Mouse (Mus musculus) midbrain, embryonic 11.5 days (tissue): ENCODE data around the gene Tmc5. TPM values are rescaled to one million over a fixed set of nuclear protein-coding genes. Genes with fewer than 3 reads are reported as not detected.

Source experiments
- ATAC-seq: fragments of 200-750 bp; cut with Nextera tagmentation; 2 replicates; pipeline ENCODE4 v1.8.0; 2017; ENCODE audit warnings: moderate TSS enrichment, moderate library complexity; ENCODE audit not compliant: low FRiP score
- DNase-seq: peaks from one replicate; pipeline ENCODE4 v3.0.0; 2015; ENCODE audit warnings: low spot score; ENCODE audit errors: missing footprints
- H3K27ac ChIP-seq: fragments of 300-500 bp; sonication (generic); 2 replicates; pipeline ENCODE4 v1.5.1; 2014; ENCODE audit warnings: low read depth, low read length
- H3K27me3 ChIP-seq: fragments of 300-500 bp; sonication (generic); 2 replicates; pipeline ENCODE4 v1.6.1; 2014; ENCODE audit warnings: mild to moderate bottlenecking, low read length, moderate library complexity, mixed read lengths; ENCODE audit not compliant: control insufficient read depth, insufficient read depth
- H3K36me3 ChIP-seq: fragments of 300-500 bp; sonication (generic); 2 replicates; pipeline ENCODE4 v1.6.1; 2014; ENCODE audit warnings: mild to moderate bottlenecking, low read length, moderate library complexity, mixed read lengths; ENCODE audit not compliant: control insufficient read depth, insufficient read depth
- H3K4me1 ChIP-seq: fragments of 300-500 bp; sonication (generic); 2 replicates; pipeline ENCODE4 v1.6.1; 2014; ENCODE audit warnings: low read length; ENCODE audit not compliant: control insufficient read depth, insufficient read depth
- H3K4me2 ChIP-seq: fragments of 300-500 bp; sonication (generic); 2 replicates; pipeline ENCODE4 v1.6.1; 2014; ENCODE audit warnings: mild to moderate bottlenecking, moderate library complexity
- H3K4me3 ChIP-seq: fragments of 300-500 bp; sonication (generic); 2 replicates; pipeline ENCODE4 v1.5.1; 2014; ENCODE audit warnings: low read depth, low read length
- H3K9ac ChIP-seq: fragments of 300-500 bp; sonication (generic); 2 replicates; pipeline ENCODE4 v1.6.1; 2014; ENCODE audit warnings: low read length
- H3K9me3 ChIP-seq: fragments of 300-500 bp; sonication (generic); 2 replicates; pipeline ENCODE4 v1.6.1; 2016; ENCODE audit warnings: low read length; ENCODE audit not compliant: control insufficient read depth
- WGBS: fragments of 180-500 bp; shearing (Covaris S2); extraction: QIAGEN DNeasy Blood & Tissue Kit; methylation state at CpG from one replicate; pipeline ENCODE4 v1.1.7; 2014; 5-methylcytosine and 5-hydroxymethylcytosine counted together
- polyA plus RNA-seq: library from polyadenylated mRNA; unstranded; fragments of >200 nt; fragmentation: Nextera tagmentation; extraction: Ambion mirVana; gene quantifications from 2 replicates; pipeline ENCODE4 v1.2.1, GENCODE M21; 2014

The Tmc5 gene
- polyA plus RNA-seq, 1 experiment from 2014 or later, result 0.19 TPM

DNA sequence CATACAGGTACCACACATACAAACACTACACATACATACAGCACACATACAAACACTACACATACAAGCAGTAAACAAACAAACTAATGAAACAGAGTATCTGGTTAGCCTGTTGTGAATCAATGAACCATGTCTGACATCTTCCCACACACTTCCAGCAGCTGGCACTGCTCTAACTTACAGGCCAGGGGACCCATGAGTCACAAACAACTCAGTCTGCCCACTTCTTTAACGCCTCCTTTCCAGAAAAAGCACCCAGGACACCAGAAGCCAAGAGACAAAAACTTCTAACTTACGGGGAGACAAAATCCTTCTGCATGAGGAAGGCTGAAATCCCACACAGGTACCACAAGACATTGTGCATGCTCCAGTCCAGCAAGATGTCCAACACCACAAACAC lies 94.2 kb downstream of the Tmc5 start:
- H3K4me2 ChIP-seq, result no peak overlapping the region
- no peaks in the 10 kb centered on the region for H3K4me1 ChIP-seq
- ATAC-seq (no peak), DNase-seq (no peak)
- no peaks in the 10 kb centered on the region for H3K9me3 ChIP-seq
- WGBS, result 88% methylated on average over 2 of the region's 2 CpGs
- no peak overlapping the region for H3K27ac ChIP-seq
- no peak overlapping the region for H3K9ac ChIP-seq
- H3K27me3 ChIP-seq, result no peaks in the 10 kb centered on the region
- H3K4me3 ChIP-seq, result no peak overlapping the region
- peaks cover 19% of the 10 kb centered on the region; the same call in 1 of the 2 replicates for H3K36me3 ChIP-seq

DNA sequence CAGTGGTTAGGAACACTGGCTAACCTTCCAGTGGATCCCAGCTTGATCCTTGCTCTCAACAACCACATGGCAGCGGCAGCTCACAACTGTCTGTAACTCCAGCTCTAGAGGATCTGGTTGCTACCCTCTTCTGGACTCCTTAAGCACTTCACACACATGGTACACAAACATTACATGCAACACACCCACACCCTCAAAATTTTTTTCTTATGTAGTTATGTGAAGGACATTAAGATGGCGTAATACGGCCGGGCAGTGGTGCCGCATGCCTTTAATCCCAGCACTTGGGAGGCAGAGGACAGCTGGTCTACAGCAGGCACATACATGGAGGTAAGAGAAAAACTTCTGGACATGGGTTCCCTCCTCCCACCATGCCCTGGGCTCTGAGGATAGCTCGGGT lies 99.0 kb downstream of the Tmc5 start:
- Histone ChIP-seq H3K9me3 (no peaks in the 10 kb centered on the region), H3K4me3 (no peak overlapping the region), H3K27ac (no peak overlapping the region), H3K4me1 (no peaks in the 10 kb centered on the region), H3K36me3 (peaks cover 13% of the 10 kb centered on the region), H3K9ac (no peak overlapping the region), H3K27me3 (no peaks in the 10 kb centered on the region), H3K4me2 (no peak overlapping the region)
- WGBS, result 98% methylated on average over 6 of the region's 6 CpGs
- DNase-seq (no peak), ATAC-seq (no peak)

DNA sequence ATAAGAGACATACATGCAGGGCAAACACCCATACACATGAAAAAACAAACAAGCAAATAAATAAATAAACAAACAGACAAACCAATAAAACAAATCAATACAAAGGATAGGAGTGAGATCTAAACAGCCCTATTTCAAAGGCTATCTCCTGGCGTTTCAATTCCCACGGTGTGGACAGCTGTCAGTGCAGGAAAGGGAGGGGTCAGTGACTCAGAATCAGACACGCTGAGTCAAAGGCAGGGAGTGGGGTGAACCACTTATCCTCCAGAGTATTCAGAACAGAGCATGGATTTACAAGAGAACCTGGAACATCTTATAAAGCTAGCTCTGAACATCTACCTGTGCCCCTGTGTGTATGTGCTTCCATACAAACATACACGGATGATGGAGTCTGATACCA lies 100.1 kb downstream of the Tmc5 start:
- H3K9me3 ChIP-seq, result no peaks in the 10 kb centered on the region
- peaks cover 9% of the 10 kb centered on the region for H3K36me3 ChIP-seq
- H3K27ac ChIP-seq, result no peak overlapping the region
- no peak overlapping the region for H3K4me2 ChIP-seq
- no peak overlapping the region for H3K9ac ChIP-seq
- no peaks in the 10 kb centered on the region for H3K27me3 ChIP-seq
- DNase-seq (no peak), ATAC-seq (no peak)
- 82% methylated on average over 4 of the region's 4 CpGs for WGBS
- H3K4me3 ChIP-seq, result no peak overlapping the region
- no peaks in the 10 kb centered on the region for H3K4me1 ChIP-seq

DNA sequence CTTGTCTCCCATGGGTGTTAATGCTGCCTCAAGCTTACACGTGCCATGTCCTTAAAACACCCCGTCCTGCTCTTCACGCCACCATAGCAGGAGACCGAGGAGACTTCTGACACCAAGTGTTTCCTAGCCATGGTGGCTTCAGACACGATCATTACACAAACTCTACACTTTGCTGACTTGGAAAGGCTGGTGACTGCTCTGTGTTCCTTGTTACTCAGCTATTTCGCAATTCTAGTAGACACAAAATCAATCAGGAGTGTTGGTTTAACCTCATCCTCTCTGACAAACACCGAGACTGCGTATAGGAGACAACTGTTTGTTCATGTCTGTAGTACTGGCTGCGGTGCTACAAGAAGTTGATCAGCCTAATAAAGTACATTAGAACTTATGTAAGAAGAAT lies 101.8 kb downstream of the Tmc5 start:
- no peak overlapping the region for H3K27ac ChIP-seq
- 94% methylated on average over 9 of the region's 9 CpGs for WGBS
- H3K9ac ChIP-seq, result no peak overlapping the region
- no peak for DNase-seq
- H3K4me1 ChIP-seq, result no peaks in the 10 kb centered on the region
- no peak overlapping the region for H3K4me3 ChIP-seq
- no peaks in the 10 kb centered on the region for H3K27me3 ChIP-seq
- H3K4me2 ChIP-seq, result no peak overlapping the region
- H3K9me3 ChIP-seq, result no peaks in the 10 kb centered on the region
- no peak for ATAC-seq
- H3K36me3 ChIP-seq, result peaks cover 9% of the 10 kb centered on the region

DNA sequence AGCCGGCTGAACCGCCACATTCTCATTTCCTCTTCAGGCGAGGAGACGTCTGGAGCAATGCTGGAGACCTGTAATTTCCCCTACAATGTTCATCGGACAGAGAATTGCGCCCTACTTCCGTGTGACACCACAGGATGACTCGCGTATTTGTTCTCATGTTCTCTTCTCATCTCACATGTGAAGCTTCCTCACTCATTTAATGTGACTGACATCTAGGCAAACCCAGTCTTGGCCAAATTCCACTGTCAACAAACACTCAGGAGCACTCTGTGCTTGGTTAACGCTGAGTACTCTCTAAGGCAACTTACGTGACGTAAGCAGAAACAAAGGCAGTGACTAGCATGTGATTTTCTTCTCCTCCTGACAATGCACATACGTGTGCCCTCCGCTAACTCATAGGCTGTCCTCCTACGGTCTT lies 106.1 kb downstream of the Tmc5 start:
- Histone ChIP-seq H3K9me3 (no peaks in the 10 kb centered on the region), H3K27ac (no peak overlapping the region), H3K4me3 (no peak overlapping the region), H3K4me2 (no peak overlapping the region), H3K4me1 (peaks cover 16% of the 10 kb centered on the region), H3K36me3 (peaks cover 2% of the 10 kb centered on the region; the same call in 1 of the 2 replicates), H3K27me3 (no peaks in the 10 kb centered on the region), H3K9ac (no peak overlapping the region)
- 96% methylated on average over 15 of the region's 15 CpGs for WGBS
- DNase-seq (no peak), ATAC-seq (no peak)

DNA sequence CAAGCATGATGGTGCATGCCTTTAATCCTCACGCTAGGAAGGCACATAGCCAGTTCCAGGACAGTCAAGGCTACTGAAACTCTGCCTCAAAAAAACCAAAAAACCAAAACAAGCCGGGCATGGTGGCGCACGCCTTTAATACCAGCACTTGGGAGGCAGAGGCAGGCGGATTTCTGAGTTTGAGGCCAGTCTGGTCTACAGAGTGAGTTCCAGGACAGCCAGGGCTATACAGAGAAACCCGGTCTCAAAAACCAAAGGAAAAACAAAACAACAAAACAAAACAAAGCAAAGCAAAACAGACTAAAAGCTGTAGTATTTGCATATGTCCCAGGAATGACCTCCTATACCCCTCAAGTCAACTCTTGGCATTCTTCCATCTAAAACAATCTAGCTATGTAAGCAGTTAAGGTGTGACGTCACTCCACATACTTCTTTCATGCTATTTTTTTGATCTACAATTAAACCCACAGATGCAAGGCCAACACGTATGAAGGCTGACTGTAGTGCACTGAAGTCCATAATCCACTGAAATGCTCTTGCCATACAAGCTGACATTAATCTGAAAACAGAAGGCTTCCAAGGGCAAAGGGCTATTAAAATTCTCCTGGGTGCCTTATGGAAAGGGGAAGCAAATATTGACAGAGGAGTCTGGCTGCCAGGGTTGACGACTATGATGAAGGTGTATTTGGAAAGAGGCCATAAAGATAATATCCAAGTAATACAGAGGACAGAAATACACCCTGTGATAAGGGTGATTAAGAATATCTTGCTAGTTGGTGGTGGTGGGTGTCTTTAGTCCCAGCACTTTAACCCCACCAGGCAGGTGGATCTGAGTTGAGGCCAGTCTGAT lies 107.1 kb downstream of the Tmc5 start:
- Histone ChIP-seq H3K4me1 (peaks cover 16% of the 10 kb centered on the region), H3K4me2 (peak overlapping the region; percentile 85), H3K27ac (no peak overlapping the region), H3K36me3 (no peaks in the 10 kb centered on the region), H3K27me3 (no peaks in the 10 kb centered on the region), H3K4me3 (peak overlapping the region; percentile 89), H3K9ac (peak overlapping the region; percentile 6; the same call in 1 of the 2 replicates), H3K9me3 (no peaks in the 10 kb centered on the region)
- ATAC-seq (no peak), DNase-seq (no peak)
- 82% methylated on average over 9 of the region's 9 CpGs for WGBS

DNA sequence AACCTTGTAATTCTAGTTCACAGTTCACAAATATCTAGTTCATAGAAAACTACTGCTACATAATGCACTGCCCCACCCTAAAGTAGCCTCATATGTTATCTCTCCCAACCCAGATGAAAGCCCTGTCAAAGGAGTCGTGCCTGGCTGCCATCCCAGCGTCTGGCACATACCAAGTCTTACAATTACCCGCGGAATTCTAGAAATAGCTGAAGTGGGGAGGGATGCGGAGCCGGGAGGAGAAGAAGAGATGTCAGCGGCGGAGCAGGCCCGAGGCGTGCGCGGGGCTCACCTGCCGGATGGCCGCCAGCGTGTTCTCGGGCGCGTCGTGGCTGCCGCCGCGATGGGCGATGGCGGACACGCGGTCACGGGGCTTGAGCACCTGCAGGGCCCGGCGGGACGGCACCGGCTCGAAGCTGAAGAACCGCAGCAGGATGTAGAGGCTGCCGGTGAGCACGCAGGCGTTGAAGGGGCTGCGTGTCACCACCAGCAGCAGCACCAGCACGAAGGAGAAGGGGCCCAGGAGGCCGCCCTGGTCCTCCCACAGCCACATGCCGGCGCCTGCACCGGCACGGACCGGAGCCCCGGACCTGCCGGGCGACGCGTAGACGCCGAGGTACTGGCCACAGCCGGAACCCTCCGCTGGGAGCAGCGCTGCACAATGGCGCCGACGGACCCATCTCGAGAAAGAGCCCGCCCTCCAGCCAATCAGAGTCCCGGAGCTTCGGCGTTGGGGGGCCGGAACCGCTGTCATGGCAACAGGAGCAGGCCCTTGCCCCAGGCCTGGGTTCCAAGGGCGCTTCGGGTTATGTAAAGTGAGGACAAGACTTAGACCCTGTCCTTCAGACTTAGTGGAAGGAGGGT lies 108.2 kb downstream of the Tmc5 start, which contains the start of gene Gde1:
TSS of gene Gde1 (minus strand) at position 678 of the 861 bp plus-strand sequence.
- under 1% methylated on average over 66 of the region's 66 CpGs for WGBS
- DNase-seq, result peak; percentile 99
- no peaks in the 10 kb centered on the region for H3K36me3 ChIP-seq

DNA sequence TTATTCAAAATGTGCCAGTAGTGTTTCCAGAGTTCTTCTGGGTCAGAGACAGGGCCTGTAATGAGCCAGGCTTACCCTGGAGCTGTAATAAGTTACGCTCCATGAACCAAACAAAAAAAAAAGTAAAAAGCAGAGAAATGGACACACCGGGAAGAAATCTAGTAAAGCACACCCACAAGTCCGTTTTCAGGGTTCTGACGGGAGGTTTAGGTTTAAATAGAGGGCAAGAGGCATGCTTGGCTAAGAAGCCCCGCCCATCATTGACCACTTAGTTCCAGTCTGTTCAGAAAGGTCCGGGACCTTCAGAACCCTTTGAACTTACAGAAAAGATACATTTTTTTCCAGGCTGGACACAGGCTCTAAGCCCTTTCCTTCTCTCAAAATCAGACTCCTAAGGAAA lies 109.0 kb downstream of the Tmc5 start:
- no peak for ATAC-seq
- H3K4me2 ChIP-seq, result peak overlapping the region; percentile 85
- WGBS, result 28% methylated on average over 6 of the region's 6 CpGs
- no peaks in the 10 kb centered on the region for H3K9me3 ChIP-seq
- H3K4me1 ChIP-seq, result peaks cover 16% of the 10 kb centered on the region
- peak overlapping the region; percentile 89; the same call in 1 of the 2 replicates for H3K4me3 ChIP-seq
- H3K27ac ChIP-seq, result no peak overlapping the region; the same call in 1 of the 2 replicates
- no peaks in the 10 kb centered on the region for H3K27me3 ChIP-seq
- no peaks in the 10 kb centered on the region for H3K36me3 ChIP-seq
- no peak for DNase-seq
- H3K9ac ChIP-seq, result peak overlapping the region; percentile 95; the same call in 1 of the 2 replicates

More for the DNA sequence above, 108.2 kb downstream of the Tmc5 start, which contains the start of gene Gde1:
- peaks cover 16% of the 10 kb centered on the region for H3K4me1 ChIP-seq
- peak within 1 kb of the TSS; percentile 85 for H3K4me2 ChIP-seq
- H3K27ac ChIP-seq, result peak within 1 kb of the TSS; percentile 71
- H3K9me3 ChIP-seq, result no peaks in the 10 kb centered on the region
- peak within 1 kb of the TSS; percentile 95 for H3K9ac ChIP-seq
- no peaks in the 10 kb centered on the region for H3K27me3 ChIP-seq
- H3K4me3 ChIP-seq, result peak within 1 kb of the TSS; percentile 89
- ATAC-seq, result peak; percentile 98

DNA sequence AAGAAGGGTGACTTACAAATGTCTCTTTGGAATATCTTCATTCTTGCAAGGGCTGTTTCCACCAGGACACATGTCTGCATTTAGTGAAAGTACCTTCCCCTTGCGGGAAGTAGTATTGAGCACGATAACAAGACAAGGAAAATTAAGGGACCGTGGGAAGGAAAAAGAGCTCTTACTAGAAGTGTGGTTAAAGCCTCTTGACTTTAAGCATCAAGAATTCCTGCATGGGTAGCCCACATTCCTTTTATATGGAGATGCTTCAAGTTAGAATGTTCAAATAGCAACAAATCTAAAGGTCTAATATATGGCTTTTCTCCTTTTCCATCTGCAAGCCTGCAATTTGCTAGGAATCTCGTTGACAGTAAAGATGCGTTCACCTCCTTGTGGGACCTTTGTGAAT lies 109.4 kb downstream of the Tmc5 start:
- Histone ChIP-seq H3K9ac (no peak overlapping the region), H3K27me3 (no peaks in the 10 kb centered on the region), H3K4me2 (no peak overlapping the region), H3K36me3 (no peaks in the 10 kb centered on the region), H3K4me3 (no peak overlapping the region), H3K4me1 (peaks cover 16% of the 10 kb centered on the region), H3K9me3 (no peaks in the 10 kb centered on the region), H3K27ac (no peak overlapping the region)
- no peak for ATAC-seq
- DNase-seq, result no peak
- WGBS, result 85% methylated on average over 5 of the region's 5 CpGs
